Mouse (Mus musculus) embryonic facial prominence, embryonic 13.5 days (tissue): ENCODE results near the gene Pank1. TPM values are rescaled to one million over a fixed set of nuclear protein-coding genes. Genes with fewer than 3 reads are reported as not detected.

Experiments
- ATAC-seq: fragments of 200-750 bp; cut with Nextera tagmentation; 2 replicates; pipeline ENCODE4 v1.8.0; 2017; ENCODE audit warnings: low read depth; ENCODE audit not compliant: insufficient number of reproducible peaks, insufficient read depth, low FRiP score, low TSS enrichment
- H3K27ac ChIP-seq: fragments of 300-500 bp; sonication (generic); 2 replicates; pipeline ENCODE4 v1.5.1; 2015; ENCODE audit warnings: moderate library complexity, mild to moderate bottlenecking, inconsistent platforms
- H3K27me3 ChIP-seq: fragments of 300-500 bp; sonication (generic); 2 replicates; pipeline ENCODE4 v1.6.1; 2015; ENCODE audit warnings: mild to moderate bottlenecking, inconsistent platforms
- H3K36me3 ChIP-seq: fragments of 300-500 bp; sonication (generic); 2 replicates; pipeline ENCODE4 v1.6.1; 2015; ENCODE audit warnings: mild to moderate bottlenecking, inconsistent platforms
- H3K4me1 ChIP-seq: fragments of 300-500 bp; sonication (generic); 2 replicates; pipeline ENCODE4 v1.6.1; 2015; ENCODE audit warnings: inconsistent platforms
- H3K4me2 ChIP-seq: fragments of 300-500 bp; sonication (generic); 2 replicates; pipeline ENCODE4 v1.6.1; 2015; ENCODE audit warnings: moderate library complexity, mild to moderate bottlenecking, inconsistent platforms
- H3K4me3 ChIP-seq: fragments of 300-500 bp; sonication (generic); 2 replicates; pipeline ENCODE4 v1.5.1; 2015; ENCODE audit warnings: mild to moderate bottlenecking, inconsistent platforms
- H3K9ac ChIP-seq: fragments of 300-500 bp; sonication (generic); 2 replicates; pipeline ENCODE4 v1.6.1; 2015; ENCODE audit warnings: mild to moderate bottlenecking, inconsistent platforms
- H3K9me3 ChIP-seq: fragments of 300-500 bp; sonication (generic); 2 replicates; pipeline ENCODE4 v1.6.1; 2016; ENCODE audit warnings: inconsistent platforms
- whole genome bisulfite sequencing: fragments of 180-500 bp; shearing (Covaris S2); methylation state at CpG from one replicate; pipeline ENCODE4 v1.1.7; 2015; ENCODE audit warnings: mixed read lengths; 5-methylcytosine and 5-hydroxymethylcytosine counted together
- polyA plus RNA-seq: library from polyadenylated mRNA; unstranded; fragments of >200 nt; fragmentation: Nextera tagmentation; extraction: Ambion mirVana; gene quantifications from 2 replicates; pipeline ENCODE4 v1.2.1, GENCODE M21; 2015

Gene Pank1
- polyA plus RNA-seq = 7.5 and 7.6 TPM in 2 replicates

DNA sequence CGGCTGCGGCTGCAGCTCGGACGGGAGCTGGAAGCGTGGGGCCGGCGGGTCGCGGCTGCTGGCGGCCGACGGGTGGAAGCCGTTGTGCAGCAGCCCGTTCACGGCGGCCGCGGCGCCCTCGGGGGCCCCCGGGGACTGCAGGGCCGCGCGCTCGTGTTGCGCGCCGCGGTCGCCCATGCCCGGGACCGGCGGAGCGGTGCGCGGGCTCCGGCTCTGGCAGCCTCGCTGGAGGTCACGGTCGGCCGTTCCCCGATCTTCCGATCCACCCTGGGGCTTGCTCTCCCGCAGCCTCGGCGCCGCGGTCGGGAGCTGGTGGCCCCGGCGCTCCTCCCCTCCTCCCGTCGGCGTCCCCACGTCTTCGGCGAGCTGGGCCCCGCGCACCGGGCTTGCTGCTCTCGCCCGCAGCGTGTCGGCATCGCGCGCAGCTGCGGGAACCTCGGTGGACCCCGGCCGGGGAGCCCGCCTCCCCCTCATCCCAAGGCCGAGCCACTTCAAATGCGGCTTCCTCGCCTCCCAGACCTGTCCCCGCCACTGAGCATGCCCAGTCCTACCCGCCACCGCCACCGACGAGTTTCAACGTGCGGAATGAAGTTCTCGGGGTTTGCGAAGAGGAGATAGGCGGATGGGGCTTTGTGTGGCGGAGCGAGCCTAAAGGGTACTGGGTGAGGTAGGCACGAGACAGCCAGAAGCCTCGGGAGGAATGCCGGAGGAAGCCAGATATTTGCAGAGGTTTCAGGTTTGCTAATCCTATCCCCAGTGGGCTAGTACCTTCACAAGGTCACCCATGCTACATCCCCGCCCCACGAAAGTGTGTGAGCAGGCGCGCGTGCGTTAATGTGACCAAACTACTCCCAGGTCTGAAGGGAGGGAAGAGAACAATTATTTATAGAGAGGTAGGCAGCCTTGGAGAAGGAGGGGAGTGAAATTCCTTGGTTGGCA lies at the start of gene Pank1:
Gene Pank1 (minus strand): TSS at position 853 of the 939 bp plus-strand sequence.
- Histone ChIP-seq H3K4me2 (peak within 1 kb of the TSS; percentile 69), H3K4me3 (peak within 1 kb of the TSS; percentile 89), H3K9ac (peak within 1 kb of the TSS; percentile 97), H3K4me1 (peaks cover 13% of the 10 kb centered on the region), H3K36me3 (no peaks in the 10 kb centered on the region), H3K9me3 (no peaks in the 10 kb centered on the region), H3K27ac (peak within 1 kb of the TSS; percentile 98), H3K27me3 (no peaks in the 10 kb centered on the region)
- under 1% methylated on average over 94 of the region's 96 CpGs for WGBS
- peak; percentile 48 for ATAC-seq

DNA sequence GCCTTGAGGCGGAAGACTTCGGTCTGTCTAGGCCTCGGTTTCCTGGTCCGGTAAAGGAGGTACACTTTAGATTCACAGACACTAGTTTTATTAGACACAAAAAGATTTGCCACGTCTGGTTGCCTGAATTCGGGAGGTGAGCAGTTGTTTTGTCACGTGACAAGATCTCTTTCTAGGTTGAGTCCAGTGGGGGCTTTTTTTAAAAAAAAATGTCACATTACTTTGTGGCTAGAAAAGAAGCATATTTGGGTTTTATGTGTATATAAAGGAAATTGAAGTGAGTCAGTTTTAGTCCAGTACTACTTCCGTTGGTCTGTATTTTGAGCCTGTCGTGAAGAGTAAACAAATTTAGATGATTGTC lies 43.3 kb upstream of the Pank1 start:
- WGBS = 1% methylated on average over 9 of the region's 9 CpGs
- no peak for ATAC-seq
- peak overlapping the region; percentile 76 for H3K27ac ChIP-seq

DNA sequence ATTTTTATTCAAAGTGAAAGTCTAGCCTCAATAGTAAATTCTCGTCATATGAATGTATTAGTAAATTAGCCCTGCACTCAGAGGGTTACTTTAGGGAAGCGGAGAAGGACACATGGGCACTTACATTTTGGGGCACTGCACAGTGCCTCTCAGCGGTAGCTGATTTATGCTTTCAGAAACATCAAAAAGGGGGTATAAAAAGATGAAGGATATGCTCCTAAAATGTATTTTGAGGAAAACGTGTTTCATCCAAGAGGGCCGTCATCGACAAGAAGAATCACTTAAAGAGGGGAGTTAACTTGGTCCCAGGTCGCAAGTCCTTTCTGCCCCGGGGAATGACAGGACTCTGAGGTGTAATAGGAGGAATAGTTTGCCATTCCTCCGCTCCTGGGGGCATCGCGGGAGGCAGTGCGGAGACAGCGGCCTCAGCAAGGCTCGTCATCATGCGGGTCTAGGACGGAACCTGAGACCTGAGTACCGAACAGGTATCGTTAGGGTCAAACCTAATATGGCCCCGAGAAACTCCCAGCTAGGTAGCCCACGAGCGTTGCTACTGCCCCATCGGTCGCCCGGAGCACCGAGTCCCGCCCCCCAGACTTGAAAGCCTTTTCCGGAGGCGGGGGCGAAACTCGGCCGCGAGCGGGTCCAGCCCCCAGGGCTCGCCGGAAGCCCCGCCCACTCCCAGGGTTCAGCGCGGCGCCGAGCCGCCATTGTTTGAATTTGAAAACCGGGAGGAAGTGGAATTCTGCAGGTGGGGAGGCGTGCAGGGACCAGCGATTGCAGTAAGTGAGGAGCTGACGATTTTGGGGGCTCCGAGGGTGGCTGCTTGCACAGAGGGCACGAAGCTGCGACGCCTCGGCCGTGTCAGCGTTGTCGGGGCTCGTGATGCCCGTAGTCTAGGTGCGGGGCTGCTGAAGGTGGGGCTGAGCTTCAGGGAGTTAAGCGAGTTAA lies 42.7 kb upstream of the Pank1 start, which contains the start of gene Kif20b:
Gene Kif20b (plus strand): TSS at position 710 of the 951 bp plus-strand sequence.
- peak; percentile 86 for ATAC-seq
- H3K27ac ChIP-seq = peak within 1 kb of the TSS; percentile 76
- under 1% methylated on average over 57 of the region's 57 CpGs for WGBS

More for the DNA sequence above, 43.3 kb upstream of the Pank1 start:
- H3K36me3 ChIP-seq = peaks cover 16% of the 10 kb centered on the region; the same call in 1 of the 2 replicates
- no peaks in the 10 kb centered on the region for H3K9me3 ChIP-seq
- H3K9ac ChIP-seq = peak overlapping the region; percentile 79
- peak overlapping the region; percentile 83 for H3K4me3 ChIP-seq
- no peaks in the 10 kb centered on the region for H3K27me3 ChIP-seq
- H3K4me1 ChIP-seq = no peaks in the 10 kb centered on the region
- peak overlapping the region; percentile 67 for H3K4me2 ChIP-seq

DNA sequence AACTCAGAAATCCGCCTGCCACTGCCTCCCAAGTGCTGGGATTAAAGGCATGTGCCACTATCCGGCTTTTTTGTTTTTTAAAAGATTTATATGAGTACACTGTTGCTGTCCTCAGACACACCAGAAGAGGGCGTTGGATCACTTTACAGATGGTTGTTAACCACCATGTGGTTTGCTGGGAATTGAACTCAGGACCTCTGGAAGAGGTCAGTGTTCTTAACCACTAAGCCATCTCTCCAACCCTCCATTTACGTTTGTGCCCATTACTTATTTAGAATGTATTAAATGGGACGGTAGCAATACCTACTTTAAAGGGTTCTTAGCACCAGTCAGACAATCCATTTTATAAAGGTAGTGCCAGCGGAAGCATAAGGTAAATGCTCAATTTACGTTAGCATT lies 42.0 kb upstream of the Pank1 start:
- H3K9ac ChIP-seq = peak overlapping the region; percentile 79; the same call in 1 of the 2 replicates
- H3K9me3 ChIP-seq = no peaks in the 10 kb centered on the region
- 17% methylated on average over 7 of the region's 7 CpGs for WGBS
- no peak overlapping the region for H3K27ac ChIP-seq
- no peaks in the 10 kb centered on the region for H3K4me1 ChIP-seq
- no peak for ATAC-seq
- H3K36me3 ChIP-seq = peaks cover 11% of the 10 kb centered on the region; the same call in 1 of the 2 replicates
- H3K27me3 ChIP-seq = no peaks in the 10 kb centered on the region
- peak overlapping the region; percentile 83 for H3K4me3 ChIP-seq
- peak overlapping the region; percentile 67 for H3K4me2 ChIP-seq

More for the DNA sequence above, 42.7 kb upstream of the Pank1 start, which contains the start of gene Kif20b:
- H3K4me1 ChIP-seq = no peaks in the 10 kb centered on the region
- H3K4me3 ChIP-seq = peak within 1 kb of the TSS; percentile 83
- peak within 1 kb of the TSS; percentile 79 for H3K9ac ChIP-seq
- peak within 1 kb of the TSS; percentile 67 for H3K4me2 ChIP-seq
- peaks cover 16% of the 10 kb centered on the region; the same call in 1 of the 2 replicates for H3K36me3 ChIP-seq
- H3K27me3 ChIP-seq = no peaks in the 10 kb centered on the region
- no peaks in the 10 kb centered on the region for H3K9me3 ChIP-seq

DNA sequence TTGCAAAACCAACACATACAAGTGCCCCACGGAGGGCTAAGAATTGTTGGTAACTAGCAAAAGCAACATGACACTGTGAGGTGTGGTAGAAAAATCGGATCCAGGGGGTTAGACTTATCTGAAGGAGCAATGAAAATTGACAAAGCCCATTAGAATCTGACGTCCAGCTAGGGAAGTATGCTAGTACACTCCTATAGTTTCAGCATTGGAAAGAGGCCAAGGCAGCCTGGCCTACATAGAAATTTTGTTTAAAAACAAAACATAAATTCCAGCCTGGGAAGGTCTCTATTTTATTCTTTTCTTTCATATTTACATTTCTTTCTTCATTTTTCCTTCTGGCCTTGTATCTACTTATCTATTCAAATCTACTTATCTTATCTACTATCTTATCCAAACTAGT lies 41.3 kb upstream of the Pank1 start:
- H3K4me3 ChIP-seq = no peak overlapping the region
- no peak for ATAC-seq
- 67% methylated on average over 3 of the region's 3 CpGs for WGBS
- H3K4me2 ChIP-seq = no peak overlapping the region
- H3K27me3 ChIP-seq = no peaks in the 10 kb centered on the region
- no peaks in the 10 kb centered on the region for H3K4me1 ChIP-seq
- no peak overlapping the region for H3K9ac ChIP-seq
- H3K27ac ChIP-seq = no peak overlapping the region
- peaks cover 10% of the 10 kb centered on the region; the same call in 1 of the 2 replicates for H3K36me3 ChIP-seq
- no peaks in the 10 kb centered on the region for H3K9me3 ChIP-seq

DNA sequence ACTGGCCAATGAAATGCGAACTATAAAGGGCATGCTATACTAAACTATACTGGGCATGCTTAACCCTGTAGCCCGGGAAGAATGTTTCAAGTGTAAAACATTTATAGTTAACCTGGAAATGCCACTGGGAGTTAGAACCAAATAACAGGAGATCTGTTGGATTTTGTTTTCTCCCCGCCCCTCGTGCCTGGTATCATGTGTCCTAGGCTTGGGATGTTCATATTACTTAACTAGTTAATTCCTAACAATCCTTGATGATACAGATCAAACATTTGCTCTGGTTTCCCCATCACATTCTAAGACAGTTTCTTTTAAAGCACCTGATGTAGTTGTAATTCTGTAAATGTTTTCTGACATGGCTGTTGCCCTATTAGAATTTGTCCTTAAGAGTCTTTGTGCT lies 40.8 kb upstream of the Pank1 start:
- ATAC-seq = no peak
- no peaks in the 10 kb centered on the region for H3K9me3 ChIP-seq
- WGBS = 74% methylated on average over 4 of the region's 4 CpGs

DNA sequence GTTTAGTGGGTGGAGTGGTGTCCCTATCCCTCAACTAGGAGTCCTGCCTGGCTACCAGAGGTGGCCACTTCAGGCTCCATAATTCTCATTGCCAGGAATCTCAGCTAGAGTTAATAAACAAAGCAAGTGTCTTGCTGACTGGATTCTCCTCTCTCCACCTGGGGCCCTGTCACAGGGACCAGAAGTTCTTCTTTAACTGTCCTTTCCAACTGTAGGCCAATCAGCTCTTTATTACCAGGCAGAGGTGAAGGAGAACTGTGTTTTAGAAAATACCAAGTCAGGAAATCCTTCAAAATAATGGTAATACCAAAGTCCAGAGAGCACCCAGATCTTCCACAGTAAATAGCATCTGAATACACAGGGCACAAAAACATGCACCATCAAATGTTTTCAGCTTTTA lies 33.1 kb upstream of the Pank1 start:
- no peaks in the 10 kb centered on the region for H3K4me1 ChIP-seq
- no peaks in the 10 kb centered on the region for H3K27me3 ChIP-seq
- ATAC-seq = no peak
- H3K36me3 ChIP-seq = no peaks in the 10 kb centered on the region
- no peaks in the 10 kb centered on the region for H3K9me3 ChIP-seq
- H3K4me2 ChIP-seq = no peak overlapping the region
- no peak overlapping the region for H3K9ac ChIP-seq
- H3K27ac ChIP-seq = no peak overlapping the region
- no peak overlapping the region for H3K4me3 ChIP-seq

More for the DNA sequence above, 40.8 kb upstream of the Pank1 start:
- H3K9ac ChIP-seq = no peak overlapping the region
- H3K27ac ChIP-seq = no peak overlapping the region
- no peaks in the 10 kb centered on the region for H3K27me3 ChIP-seq
- H3K4me3 ChIP-seq = no peak overlapping the region
- H3K4me1 ChIP-seq = no peaks in the 10 kb centered on the region
- no peak overlapping the region for H3K4me2 ChIP-seq
- H3K36me3 ChIP-seq = peaks cover 8% of the 10 kb centered on the region; the same call in 1 of the 2 replicates

DNA sequence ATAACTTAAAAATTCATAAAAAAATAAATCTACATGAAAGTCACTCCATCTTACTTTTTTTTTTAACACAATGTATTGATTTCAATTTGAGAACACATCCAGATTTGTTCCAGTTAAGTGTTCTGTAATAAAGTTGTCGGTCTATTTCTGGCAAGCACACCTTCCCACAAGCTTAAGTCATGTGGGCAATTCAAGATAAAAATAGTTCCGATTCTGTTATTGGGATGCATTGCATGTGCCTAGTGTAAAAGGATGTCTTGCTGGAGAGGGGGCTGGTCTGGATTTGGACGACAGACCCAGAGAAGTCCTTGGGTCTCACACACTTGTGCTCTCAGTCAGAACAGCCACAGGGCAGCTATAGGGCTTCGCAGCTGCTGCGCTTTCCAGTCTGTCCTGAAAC lies 27.5 kb upstream of the Pank1 start:
- Histone ChIP-seq H3K4me2 (no peak overlapping the region), H3K27ac (no peak overlapping the region), H3K9ac (no peak overlapping the region), H3K9me3 (no peaks in the 10 kb centered on the region), H3K27me3 (no peaks in the 10 kb centered on the region), H3K36me3 (no peaks in the 10 kb centered on the region), H3K4me1 (no peaks in the 10 kb centered on the region), H3K4me3 (no peak overlapping the region)
- WGBS = 82% methylated on average over 5 of the region's 5 CpGs
- ATAC-seq = no peak

DNA sequence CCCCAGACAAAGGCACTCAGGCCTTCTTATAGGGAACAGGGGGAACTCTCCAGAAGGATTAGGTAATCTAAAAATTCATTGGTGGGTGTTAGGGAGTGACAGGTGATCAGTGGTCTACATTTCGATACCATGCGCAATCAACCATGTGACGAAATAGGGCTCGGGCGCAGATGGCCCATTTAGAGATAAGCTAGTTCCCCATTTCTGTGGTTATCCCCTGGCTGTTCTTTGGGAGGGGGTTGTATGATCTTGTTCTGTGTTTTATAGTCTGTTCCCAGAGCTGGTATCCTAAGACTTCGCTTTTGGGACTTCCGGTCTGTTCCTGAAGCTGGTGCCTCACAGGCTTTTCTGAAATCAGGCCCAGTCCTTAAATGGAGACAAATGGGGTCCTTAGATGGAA lies 26.2 kb upstream of the Pank1 start:
- H3K4me3 ChIP-seq = no peak overlapping the region
- H3K36me3 ChIP-seq = no peaks in the 10 kb centered on the region
- no peaks in the 10 kb centered on the region for H3K4me1 ChIP-seq
- ATAC-seq = no peak
- no peaks in the 10 kb centered on the region for H3K9me3 ChIP-seq
- no peak overlapping the region for H3K4me2 ChIP-seq
- 96% methylated on average over 7 of the region's 7 CpGs for WGBS
- H3K27me3 ChIP-seq = no peaks in the 10 kb centered on the region
- H3K9ac ChIP-seq = no peak overlapping the region
- no peak overlapping the region for H3K27ac ChIP-seq

DNA sequence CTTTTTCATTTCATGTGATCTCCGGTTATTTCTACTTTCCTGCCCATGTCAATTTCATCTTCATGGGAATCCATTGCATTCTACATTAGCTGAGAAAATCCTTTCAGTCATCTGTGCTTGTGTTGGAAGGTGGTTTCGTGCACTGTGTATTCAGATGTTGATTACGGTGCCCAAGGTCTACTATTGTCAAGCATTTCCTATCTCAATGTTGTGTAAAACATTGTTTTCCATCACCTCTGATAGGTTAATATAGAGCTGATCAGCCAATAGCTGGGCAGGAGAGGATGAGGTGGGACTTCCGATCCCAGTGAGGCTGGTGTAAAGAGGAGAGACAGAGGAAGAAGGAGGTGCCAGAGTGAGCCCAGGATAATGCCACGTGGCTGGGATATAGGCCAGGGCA lies 24.8 kb upstream of the Pank1 start:
- 81% methylated on average over 5 of the region's 5 CpGs for WGBS
- Histone ChIP-seq H3K36me3 (no peaks in the 10 kb centered on the region), H3K4me3 (no peak overlapping the region), H3K4me2 (no peak overlapping the region), H3K9ac (no peak overlapping the region), H3K27ac (no peak overlapping the region), H3K4me1 (no peaks in the 10 kb centered on the region), H3K27me3 (no peaks in the 10 kb centered on the region), H3K9me3 (no peaks in the 10 kb centered on the region)
- ATAC-seq = no peak

DNA sequence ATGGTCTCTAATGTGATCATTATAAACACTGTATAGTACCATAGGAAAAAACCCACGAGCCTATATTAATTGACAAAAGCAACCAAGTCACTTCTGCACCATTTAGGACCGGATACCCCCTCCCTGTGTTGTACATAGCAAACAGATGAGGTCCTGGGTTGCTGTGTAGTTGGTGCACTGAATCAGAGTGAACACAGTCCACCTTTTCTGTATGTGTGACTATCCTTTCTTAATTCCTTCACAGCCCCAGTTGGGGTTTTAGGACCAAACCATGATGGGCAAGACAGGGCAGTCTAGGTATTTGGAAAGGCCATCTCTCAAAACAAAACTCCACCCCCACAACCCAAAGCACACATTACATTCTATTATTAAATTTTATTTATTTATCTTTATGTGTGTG lies 22.5 kb upstream of the Pank1 start:
- H3K36me3 ChIP-seq = no peaks in the 10 kb centered on the region
- no peaks in the 10 kb centered on the region for H3K9me3 ChIP-seq
- H3K9ac ChIP-seq = no peak overlapping the region
- H3K4me1 ChIP-seq = no peaks in the 10 kb centered on the region
- H3K27me3 ChIP-seq = no peaks in the 10 kb centered on the region
- ATAC-seq = no peak
- WGBS = 82% methylated on average over 2 of the region's 2 CpGs
- H3K27ac ChIP-seq = no peak overlapping the region
- no peak overlapping the region for H3K4me2 ChIP-seq
- H3K4me3 ChIP-seq = no peak overlapping the region
